Mouse (Mus musculus) kidney, postnatal 10 days (tissue): ENCODE measurements around the gene 2410015M20Rik.
"Not testable (repeated sequence)": the region's sequence is repeated elsewhere in the genome, so short reads cannot be mapped to it uniquely, and the experiment has no call there.

Source experiments
- DNase-seq: peaks from one replicate; pipeline ENCODE4 v3.0.0; 2021; ENCODE audit warnings: mixed read lengths

2410015M20Rik gene

DNA sequence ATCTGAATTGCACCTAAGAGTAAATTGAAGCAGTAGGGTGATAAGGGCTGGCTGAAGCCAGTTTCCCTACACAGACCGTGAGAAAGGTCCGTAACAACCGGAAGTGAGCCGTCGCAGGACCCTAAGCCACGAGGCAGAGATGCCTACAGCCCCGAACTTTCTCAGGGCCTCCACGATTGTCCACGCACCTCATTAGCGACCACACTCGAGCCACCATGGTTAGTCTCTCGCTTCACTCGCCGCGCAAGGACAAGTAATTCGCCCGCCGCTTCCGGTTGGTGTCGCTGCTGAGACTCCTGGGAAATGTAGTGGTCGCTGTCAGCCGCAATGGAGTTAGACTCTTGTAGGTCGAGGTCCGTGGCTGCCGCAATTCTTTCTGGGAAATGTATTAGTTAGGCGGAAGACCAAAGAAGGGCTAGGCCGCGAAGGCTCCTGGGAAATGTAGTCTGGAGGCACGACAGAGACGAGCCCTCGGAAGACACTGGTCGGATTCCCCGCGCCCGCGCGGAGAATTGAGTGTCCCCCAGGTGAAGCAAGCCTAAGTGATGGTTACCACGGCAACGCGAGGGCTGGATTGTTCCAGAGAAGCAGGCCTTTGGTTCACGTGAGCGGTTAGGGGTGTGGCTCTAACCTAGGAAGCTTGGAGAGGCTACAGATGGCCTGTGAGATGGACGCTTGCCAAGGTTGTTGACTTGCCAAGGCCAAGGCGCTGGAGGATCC lies at the start of gene 2410015M20Rik:
Gene 2410015M20Rik, minus strand, starts transcription at position 320 of the 720 bp plus-strand sequence.
- DNase-seq, result peak; percentile 96

DNA sequence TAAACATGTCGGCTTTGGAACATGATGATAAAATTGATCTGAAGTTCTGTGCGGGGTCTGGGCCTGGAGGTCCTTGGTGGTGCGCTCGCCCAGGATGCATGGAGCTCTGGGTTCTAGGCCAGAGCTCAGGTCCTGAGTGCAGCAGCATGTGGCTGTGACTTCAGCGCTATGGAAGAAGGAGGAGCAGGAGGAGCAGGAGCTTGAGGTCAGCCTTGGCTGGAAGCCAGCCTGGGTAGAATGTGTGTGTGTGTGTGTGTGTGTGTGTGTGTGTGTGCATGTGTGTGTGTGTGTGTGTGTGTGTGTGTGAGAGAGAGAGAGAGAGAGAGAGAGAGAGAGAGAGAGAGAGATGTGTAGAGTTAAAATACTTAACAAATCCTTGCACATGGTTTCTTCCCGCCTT lies 46.6 kb upstream of the 2410015M20Rik start:
- DNase-seq, result no peak

DNA sequence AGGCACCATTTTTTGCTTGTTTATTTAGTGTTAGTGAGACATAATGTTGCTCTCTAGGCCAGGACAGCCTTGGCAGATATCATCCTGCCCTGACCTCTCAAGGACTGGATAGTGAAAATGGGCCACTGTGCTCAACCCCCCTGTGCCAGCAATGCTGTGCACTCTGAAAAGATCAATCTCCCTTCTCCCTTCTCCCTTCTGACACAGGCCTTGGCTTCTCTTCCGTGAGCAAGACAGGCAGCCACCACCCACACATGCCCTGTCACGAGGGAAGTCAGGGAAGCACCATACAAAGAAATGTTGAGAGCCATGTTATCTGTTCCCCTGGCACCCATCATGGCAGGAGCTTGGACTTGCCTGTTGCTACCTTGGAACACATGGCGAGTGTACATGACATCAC lies 45.7 kb upstream of the 2410015M20Rik start:
- DNase-seq, result no peak

DNA sequence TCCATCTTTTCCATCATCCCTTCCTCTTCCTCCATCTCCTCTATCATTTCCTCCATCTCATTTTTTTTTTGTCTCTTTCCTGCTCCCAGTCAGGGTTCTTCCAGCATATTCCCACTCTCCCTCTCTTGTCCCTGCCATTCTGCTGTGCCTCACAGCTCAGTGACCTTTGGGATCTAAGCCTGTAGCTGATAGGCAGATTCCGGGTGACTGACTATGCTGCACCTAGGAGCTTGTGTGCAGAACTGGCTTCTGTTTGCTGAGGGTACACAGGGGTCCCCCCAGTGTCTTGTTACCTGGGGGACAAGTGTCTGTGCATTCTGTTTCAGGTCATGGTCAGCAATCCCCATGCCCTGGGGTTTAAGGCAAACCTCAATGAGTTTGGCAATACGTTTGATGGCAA lies 45.2 kb upstream of the 2410015M20Rik start:
- no peak for DNase-seq

DNA sequence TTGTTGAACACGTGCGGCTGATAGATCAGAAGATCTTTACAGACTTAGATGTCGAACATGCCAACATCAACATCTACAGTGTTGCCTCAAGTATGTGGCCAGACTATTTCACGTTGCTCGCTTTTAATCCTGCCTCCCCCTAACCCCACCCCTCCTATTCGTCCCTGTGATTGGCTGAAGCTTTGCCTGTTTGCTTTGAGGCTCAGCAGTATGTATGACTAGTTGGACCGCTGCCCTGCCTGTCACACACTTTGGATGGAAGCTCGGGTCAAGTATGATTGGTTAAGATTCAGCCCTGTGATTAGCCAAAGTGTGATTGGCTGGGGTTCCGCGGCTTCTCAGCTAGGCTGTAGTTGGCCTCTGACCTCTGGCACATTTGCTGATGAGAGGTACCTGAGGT lies 42.2 kb upstream of the 2410015M20Rik start:
- DNase-seq, result peak; percentile 53

DNA sequence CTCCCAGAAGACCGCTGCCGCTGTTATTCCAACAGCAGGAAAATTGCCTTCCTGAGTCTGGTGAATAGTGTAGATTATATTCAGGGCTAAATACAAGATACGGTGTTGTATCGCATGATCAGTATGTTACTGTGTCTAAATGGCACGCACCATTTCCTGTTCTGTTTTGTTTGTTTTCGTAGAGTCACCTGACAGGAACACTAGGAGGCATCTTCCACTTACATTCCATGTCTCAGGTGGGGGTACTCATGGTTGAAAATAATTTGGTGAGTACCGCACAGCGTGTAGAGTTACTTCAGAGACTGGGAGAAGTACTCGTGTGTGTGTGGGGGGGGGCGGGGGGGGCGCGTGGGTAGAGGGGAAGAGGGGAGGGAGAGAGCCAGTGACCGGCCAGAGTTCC lies 38.0 kb upstream of the 2410015M20Rik start:
- no peak for DNase-seq

DNA sequence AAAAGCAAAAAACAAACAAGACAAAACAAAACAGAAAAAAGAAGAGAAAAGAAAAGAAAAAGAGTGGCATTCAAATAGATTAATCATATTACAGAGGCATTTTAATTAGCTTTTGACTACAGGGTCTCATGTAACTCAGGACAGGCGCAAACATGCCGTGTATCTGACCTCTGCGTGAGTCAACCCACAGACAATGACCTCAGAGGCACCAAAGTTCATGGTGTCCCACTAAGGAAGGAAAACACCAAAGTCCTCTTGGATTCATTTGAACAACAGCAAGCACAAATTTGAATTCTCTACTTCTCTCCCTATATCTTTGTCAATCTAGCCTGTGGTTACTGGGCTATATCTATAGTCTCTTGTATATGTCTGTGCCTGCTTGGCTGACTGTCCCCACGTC lies 33.7 kb upstream of the 2410015M20Rik start:
- no peak for DNase-seq

DNA sequence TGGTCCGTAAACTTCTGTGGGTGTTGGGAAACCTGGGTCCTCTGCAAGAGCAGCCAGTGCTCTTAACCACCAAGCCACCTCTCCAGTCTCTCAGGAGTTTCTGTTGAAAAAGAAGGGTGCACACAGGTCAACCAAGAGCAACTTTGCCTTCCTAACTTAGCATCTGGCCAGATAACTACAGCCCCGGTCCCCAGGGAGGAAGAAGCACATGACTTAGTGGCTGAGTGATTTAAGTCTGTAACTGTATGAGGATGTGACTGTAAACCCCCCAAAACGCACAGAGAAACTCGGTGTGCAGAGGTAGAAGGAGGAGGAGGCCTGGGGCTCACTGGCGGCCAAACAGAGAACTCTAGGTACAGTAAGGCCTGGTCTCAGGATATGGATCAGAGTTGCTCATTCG lies 24.5 kb upstream of the 2410015M20Rik start:
- no peak for DNase-seq

DNA sequence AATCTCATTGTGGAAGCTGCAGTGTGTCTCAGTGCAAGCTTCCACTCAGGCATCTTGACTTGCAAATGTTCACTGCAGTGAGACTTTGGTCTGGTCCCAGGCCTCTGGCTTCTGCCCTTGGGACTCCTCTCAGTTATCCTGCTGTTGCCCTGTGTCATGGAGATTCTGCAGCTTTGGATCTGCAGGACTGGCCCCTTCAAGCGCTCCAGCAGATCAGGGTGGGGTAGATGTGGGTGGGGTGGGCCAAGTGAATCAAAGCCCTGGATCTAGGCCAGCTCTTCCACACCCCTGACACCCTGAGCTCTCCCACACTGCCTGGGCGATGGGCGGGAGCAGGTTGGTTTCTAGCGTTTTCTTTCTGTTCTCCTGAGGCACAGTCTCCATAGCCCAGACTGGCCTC lies 22.2 kb upstream of the 2410015M20Rik start:
- DNase-seq, result no peak

DNA sequence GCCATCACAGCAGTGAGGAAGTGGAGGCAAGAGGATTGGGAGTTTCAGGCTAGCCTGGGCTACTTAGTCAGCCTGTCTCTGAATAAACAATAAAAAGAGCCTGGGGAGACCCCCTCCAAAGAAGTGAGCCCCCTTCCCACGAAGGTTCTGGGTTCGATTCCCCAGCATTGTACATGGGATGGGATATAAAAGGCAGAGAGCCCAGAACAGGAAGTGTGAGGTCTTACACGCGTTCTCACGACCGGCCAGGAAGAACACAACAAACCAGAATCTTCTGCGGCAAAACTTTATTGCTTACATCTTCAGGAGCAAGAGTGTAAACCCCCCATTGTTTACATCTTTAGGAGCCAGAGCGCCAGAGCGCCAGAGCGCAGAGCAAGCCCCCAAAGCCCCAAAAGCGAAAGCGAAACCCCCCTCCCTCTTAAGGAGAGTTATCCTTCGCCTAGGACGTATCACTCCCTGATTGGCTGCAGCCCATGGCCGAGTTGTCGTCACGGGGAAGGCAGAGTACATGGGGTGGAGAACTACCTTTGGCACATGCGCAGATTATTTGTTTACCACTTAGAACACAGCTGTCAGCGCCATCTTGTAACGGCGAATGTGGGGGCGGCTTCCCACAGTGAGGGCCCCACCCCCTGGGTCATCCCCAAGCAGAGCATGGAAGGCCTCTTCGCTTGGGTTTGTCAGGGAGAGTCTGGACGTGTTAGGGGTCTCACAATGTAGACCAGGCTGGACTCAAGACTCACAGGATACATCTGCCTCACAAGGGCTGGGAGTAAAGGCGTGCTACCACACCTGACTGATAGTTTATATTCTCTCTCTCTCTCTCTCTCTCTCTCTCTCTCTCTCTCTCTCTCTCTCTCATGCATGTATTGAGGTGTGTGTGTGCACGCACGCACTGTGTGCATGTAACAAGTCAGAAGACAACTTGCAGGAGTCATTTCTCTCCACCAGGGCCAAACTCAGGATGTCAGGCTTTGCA lies 20.5 kb upstream of the 2410015M20Rik start:
- not testable (repeated sequence) for DNase-seq

DNA sequence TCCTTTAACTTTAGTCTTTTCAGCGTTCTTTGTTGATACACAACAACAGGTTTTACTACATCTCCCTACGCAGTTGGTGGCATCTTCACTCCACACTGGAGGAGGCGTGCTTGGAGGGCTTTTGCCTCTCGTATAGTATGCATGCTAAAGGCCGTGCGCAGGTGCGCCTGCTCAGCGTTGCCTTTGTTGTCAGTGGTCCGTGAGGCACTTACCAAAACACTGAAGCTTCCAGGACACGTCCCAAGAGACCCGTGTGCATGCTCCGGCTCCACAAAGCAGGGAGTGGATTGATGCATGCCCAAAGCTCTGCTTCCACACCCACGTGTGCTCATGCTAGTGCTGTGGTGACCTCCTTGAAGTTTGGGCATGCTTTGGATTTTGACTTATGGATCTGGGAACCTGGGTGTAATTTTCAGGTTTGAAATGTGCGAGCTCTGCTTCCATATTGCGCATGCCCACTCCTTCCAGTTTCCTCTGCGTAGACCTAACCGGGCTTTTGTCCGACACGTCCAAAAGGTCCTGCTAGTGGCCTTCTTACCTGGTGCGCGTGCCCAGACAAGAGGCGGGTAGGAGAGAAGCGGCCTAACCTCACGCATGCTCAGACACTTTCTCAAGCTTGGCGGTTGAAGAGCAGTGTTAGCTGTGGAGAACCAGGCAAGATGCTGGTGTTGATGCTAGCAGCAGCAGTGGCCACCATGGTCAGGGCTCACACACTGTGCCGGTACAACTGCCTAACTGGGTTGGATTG lies 18.1 kb upstream of the 2410015M20Rik start, which contains the start of gene Catsperd:
Gene Catsperd, plus strand, starts transcription at position 614 of the 748 bp plus-strand sequence.
- peak; percentile 64 for DNase-seq

DNA sequence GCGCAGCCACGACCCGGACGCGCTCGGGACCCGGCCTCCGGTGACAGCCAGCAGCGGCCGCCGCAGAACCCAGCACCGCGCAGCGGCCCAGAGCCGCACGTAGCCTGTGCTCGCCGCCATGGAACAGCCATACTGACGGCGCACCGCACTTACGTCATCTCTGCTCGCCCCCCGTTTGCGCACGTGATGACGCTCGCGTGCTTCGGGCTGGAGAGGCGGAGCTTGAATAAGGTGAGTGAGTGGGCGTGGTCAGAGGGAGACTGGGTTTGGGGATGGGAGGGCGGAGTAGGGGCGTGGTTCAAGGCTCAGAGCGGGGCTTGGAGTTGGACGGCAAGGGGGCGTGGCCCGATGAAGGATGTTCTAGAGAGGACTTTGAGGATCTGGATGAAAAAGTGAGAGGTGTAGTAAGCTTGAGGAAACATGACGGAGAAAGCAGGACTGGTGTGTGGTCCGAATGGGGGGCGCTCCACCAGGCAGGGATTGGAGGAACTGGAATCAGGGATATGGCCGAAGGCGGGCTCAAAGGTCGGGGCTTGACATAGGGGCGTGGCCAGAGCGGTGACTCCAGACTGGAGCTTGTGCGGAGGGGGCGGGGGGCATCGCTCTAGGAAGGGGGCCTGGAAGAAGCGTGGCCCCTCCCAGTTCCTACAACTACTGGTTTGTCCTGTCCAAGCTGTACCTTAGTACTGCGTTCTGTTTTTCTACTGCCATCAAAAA lies 17.3 kb upstream of the 2410015M20Rik start, which contains the start of gene Lonp1:
Gene Lonp1, minus strand, starts transcription at position 134 of the 717 bp plus-strand sequence.
- peak; percentile 99 for DNase-seq

DNA sequence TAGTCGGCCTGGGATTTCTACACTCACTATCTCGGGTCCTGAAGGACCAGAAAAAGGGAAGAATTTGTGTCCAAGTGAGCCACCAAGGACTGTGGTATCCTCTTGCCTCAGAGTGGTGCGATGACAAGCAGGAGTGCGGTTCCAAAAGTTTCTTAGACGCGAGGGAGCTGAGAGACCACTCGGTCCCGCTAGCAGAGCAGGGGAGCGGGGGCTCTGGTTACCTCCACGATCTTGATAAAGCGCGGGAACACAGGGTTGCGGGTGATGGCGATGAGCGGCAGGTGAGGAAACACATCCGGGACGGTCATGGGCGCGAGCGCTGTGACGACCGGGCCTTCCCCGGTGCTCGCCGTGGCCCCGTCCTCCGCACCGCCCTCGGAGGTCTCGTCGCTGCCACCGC lies 16.7 kb upstream of the 2410015M20Rik start:
- DNase-seq, result no peak

DNA sequence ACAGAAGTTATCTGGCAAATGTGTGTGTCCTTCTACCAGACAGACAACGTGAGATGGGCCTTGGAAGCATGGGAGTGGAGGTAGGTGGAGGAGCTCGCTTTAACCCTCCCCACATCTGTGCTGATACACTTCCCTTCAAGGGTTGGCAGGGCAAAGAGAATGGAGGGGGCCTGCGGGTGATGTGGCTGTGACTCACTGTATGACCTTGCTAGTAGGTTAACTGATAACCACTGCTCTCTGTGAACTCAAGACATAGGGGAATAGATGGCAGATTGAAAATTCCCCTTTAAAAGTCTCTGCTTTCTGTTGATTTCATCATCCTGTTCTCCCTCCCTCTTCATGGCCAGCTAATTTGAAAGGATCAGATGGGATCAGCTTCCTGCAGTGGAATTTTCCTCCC lies 15.9 kb upstream of the 2410015M20Rik start:
- no peak for DNase-seq

DNA sequence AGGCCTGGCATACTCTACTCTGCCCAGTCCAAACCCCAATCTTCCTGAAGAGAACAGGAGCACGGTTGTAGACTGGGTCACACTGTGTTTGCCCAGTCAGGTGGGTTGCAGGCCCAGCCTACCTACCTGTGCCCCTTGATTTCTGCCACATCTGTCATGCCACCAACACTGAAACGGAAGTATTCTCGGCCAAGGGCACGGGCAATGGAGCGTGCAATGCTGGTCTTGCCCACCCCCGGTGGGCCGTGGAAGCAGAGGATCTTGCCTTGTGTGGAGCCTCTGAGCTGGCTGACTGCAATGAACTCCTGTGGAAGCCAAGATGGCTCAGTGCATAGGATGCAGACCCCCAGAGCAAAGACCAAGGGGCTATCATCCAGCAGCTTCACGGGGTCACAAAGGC lies 8.1 kb upstream of the 2410015M20Rik start:
- DNase-seq, result no peak

DNA sequence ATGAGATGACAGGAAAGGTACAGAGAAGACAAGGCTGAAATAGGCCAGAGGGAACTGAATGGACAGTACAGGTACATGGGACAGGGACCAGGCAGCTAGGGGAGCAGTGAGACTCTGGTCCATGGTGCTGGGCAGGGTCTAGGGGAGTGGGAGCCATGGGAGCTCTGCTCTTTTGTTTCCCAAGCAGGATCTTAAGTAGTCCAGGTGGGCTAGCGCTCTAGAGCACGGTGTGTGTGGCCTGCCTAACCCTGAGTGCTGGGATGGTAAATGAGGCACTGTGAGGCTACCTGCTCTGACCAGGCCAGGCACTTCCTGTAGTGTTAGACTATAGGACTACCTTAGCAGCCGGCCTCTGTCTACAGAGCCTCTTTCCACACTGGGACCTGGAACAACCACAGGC lies 7.2 kb upstream of the 2410015M20Rik start:
- DNase-seq, result no peak

DNA sequence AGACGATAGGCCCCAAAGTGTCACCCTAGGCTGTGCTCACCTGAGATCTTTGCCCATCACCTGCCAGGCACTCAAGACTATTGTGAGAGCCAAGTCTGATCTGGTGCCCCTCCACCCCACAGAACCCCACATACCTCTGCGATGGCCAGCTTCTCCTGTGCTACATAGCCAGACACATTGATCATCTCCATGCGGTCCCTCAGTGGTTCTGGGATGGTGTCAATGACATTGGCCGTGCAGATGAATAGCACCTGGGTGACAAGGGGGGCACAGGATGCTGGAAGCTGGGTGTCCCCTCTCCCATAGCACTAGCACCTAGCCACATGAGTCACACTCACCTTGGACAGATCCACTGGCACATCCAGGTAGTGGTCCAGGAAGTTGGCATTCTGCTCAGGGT lies 6.2 kb upstream of the 2410015M20Rik start:
- DNase-seq, result no peak

DNA sequence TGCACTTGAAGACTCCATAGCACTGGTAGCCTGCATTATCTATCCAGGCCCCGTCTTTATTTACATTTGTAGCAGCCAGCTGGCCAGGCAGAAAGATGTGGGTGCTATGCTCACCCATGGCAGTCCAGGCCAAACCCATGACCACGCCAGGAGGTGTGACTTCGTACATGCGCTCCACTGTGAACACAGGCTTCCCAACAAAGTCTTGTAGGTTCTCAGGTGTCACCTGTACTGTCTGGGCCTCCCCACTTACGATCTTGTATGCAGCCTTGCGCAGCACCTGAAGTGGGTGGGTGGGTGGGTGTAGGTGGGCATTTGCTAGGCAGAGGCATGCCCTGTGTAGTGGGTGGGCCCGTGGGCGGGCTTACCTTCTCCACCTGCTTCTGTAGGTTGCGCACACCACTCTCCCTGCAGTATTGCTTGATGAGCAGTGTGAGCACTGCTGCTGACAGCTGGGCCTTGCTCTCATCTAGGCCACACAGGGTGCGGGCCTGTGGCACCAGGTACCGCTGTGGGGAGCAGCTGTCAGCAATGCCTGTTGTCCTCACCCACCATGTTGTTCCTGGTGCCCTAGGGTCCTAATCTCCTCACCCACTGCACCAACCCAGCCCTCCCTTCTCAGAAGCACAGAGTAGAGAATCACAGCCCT lies 5.7 kb upstream of the 2410015M20Rik start:
- no peak for DNase-seq

DNA sequence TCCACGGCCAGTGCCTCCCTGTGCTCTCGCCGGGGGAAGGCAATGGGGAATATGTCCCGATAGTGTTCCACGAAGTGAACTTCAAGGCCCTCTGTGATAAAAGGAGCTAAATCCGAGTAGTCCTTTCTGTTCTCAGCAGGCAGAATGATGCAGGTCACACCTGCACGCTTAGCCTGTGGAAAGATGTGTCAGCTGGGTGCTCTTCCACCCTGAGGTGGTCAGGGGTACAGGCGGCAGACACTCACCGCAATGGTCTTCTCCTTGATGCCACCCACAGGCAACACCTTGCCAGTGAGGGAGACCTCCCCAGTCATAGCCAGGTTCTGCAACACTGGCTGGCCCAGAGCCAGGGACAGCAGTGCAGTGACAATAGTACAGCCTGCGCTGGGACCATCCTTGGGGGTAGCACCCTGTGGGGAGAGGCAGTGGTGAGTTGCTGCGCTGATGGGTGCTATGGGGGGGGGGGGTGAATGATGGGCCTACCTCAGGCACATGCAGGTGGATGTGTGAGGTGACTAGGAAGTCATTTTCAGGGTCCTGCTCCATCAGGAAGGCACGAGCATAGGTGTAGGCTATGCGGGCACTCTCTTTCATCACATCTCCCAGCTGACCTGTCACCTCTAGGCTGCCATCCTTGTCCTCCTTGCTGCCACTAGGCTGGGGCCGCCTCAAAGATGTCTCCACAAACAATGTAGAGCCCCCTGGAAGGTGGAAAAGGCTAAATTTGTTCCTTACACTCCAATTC lies 5.0 kb upstream of the 2410015M20Rik start:
- peak; percentile 49 for DNase-seq

DNA sequence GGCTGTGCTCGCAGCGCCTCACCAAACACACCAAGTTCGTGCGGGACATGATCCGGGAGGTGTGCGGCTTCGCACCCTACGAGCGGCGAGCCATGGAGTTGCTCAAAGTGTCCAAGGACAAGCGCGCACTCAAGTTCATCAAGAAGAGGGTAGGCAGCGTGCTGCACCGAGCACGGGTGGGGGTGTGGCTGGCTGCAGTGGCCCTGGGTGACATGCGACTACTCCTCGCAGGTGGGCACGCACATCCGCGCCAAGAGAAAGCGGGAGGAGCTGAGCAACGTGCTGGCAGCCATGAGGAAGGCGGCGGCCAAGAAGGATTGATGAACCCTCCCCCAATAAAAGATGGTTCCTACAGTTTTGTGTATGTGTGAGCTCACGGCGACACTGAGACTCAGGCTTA lies 4.3 kb upstream of the 2410015M20Rik start:
- peak; percentile 51 for DNase-seq
